Mouse (Mus musculus): ENCODE measurements around the gene Stard9. TPM values are rescaled to one million over a fixed set of nuclear protein-coding genes. Genes with fewer than 3 reads are reported as not detected.

Gene Stard9
- polyA plus RNA-seq, 1 experiment from 2014 or later, result 4.5 TPM

DNA sequence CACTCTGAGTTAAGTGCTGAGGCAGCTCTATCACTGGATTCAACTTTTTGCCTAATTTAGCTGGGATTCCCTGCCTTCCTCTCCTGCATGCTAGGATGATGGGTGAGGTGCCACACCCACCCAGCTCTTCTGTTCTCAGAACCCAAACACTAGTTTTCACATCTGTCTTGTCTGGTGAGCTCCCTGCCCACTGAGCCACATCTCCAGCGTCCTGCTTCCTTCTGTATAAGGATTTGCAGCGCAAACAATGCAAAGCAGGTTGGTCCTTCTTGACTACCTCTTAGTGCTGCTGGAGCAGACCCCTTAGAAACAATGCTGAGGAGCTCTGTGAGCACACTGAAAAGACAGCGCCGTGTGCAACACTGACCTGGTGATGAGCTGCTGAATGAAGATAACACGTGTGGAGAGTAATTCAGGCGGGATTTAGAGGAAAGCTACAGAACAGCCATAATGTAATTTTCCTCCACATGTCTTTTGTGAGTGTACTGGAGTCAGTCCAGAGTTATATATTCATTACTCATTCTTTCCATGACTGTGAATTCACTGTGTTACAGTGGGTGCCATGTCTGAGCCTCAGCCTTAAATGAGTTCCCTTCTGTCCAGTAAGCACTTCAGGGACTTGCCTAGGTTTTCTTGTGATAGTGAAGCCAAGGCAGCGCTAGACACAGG lies 23.5 kb downstream of the Stard9 start:
- H3K36me3 ChIP-seq (ENCODE audit: insufficient read depth, low read length), result no peaks in the 10 kb centered on the region
- ATAC-seq (replicated peaks; ENCODE audit: low FRiP score, low read depth) (no peak), DNase-seq (ENCODE audit: low spot score) (peak; percentile 40)
- no peaks in the 10 kb centered on the region for H3K4me1 ChIP-seq (replicated peaks; ENCODE audit: insufficient read depth, low read length)
- H3K27ac ChIP-seq, result peak overlapping the region; percentile 37; the same call in 1 of the 2 replicates
- no peak overlapping the region for H3K4me3 ChIP-seq (replicated peaks; ENCODE audit: low read depth, low read length)
- no peaks in the 10 kb centered on the region for H3K27me3 ChIP-seq (ENCODE audit: insufficient read depth, low read length)
- no peak overlapping the region for H3K9ac ChIP-seq (ENCODE audit: low read depth, low read length)
- no peak for TF ChIP-seq CTCF (IDR thresholded peaks at IDR 0.05; ENCODE audit: low read depth)
- no peak overlapping the region for H3K4me2 ChIP-seq (ENCODE audit: low read length)
- 80% methylated on average over 7 of the region's 7 CpGs for WGBS
- H3K9me3 ChIP-seq (replicated peaks; ENCODE audit: low read length), result no peaks in the 10 kb centered on the region

DNA sequence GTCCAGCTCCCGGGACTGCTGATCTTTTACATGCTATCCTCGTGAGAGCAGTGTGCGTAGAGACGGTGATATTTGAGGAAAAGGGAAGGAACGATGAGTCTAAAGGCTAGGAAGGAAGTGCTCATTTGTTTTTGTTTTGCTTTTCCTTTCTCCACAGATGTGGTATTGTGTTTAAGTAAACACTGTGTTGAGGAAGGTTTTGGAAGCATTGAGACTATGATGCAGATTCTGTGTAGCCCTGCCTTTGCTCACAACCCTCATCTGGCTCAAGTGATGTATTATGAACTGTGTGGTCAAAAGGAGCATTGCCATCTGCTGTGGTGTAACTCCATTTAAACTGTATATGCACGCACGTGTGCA lies 24.0 kb downstream of the Stard9 start:
- ATAC-seq (replicated peaks; ENCODE audit: low FRiP score, low read depth), result no peak
- Histone ChIP-seq H3K27me3 (ENCODE audit: insufficient read depth, low read length) (no peaks in the 10 kb centered on the region), H3K9me3 (replicated peaks; ENCODE audit: low read length) (no peaks in the 10 kb centered on the region), H3K9ac (ENCODE audit: low read depth, low read length) (no peak overlapping the region), H3K27ac (0 out of 2 replicates have a peak overlapping the region, but pooled peaks have one; percentile 3), H3K36me3 (ENCODE audit: insufficient read depth, low read length) (no peaks in the 10 kb centered on the region), H3K4me1 (replicated peaks; ENCODE audit: insufficient read depth, low read length) (no peaks in the 10 kb centered on the region), H3K4me2 (ENCODE audit: low read length) (no peak overlapping the region), H3K4me3 (replicated peaks; ENCODE audit: low read depth, low read length) (no peak overlapping the region)
- DNase-seq (ENCODE audit: low spot score), result peak; percentile 14
- 79% methylated on average over 7 of the region's 7 CpGs for WGBS
- TF ChIP-seq CTCF (IDR thresholded peaks at IDR 0.05; ENCODE audit: low read depth), result no peak

DNA sequence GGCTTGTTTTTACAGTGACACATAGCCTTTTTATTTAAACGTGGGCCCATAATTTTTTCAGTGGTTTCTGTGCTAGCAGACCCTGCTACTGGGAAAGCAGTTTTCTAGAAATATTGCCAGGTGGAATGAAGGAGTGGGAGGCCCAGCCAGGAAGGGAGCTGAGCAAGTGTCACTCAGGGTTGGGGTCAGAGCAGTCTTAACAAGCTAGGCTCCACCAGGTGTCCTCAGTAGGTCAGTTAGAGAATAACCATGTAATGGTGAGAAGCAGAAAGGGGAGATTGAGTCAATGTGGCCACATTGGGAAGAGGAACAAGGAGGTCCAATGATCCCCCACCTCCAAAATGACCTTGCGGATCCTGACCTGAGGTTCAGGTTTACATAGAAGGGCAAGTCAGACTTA lies 25.8 kb downstream of the Stard9 start:
- no peak overlapping the region for H3K4me3 ChIP-seq (replicated peaks; ENCODE audit: low read depth, low read length)
- ATAC-seq (replicated peaks; ENCODE audit: low FRiP score, low read depth), result no peak
- no peaks in the 10 kb centered on the region for H3K36me3 ChIP-seq (ENCODE audit: insufficient read depth, low read length)

DNA sequence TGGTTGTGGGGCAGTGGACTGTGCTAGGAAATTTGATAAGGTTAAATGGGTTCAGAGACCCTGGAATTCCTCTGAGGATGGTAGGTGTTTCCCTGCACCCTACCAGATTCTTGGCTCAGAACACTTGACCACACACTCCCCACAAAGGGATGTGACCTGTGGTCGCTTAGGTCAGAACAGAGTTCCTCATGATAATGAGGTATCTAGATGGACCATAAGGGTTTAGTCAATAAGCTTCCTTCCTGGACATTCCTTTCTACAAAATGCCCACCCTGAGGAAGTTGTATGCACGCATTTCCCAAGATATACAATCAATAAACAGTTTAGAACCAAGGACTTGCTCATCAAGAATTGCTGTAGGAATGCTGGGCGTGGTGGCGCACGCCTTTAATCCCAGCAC lies 27.0 kb downstream of the Stard9 start:
- H3K9me3 ChIP-seq (replicated peaks; ENCODE audit: low read length), result no peaks in the 10 kb centered on the region
- no peak for ATAC-seq (replicated peaks; ENCODE audit: low FRiP score, low read depth)
- H3K36me3 ChIP-seq (ENCODE audit: insufficient read depth, low read length), result no peaks in the 10 kb centered on the region
- H3K27ac ChIP-seq, result no peak overlapping the region
- H3K27me3 ChIP-seq (ENCODE audit: insufficient read depth, low read length), result no peaks in the 10 kb centered on the region
- no peaks in the 10 kb centered on the region for H3K4me1 ChIP-seq (replicated peaks; ENCODE audit: insufficient read depth, low read length)
- WGBS, result 87% methylated on average over 5 of the region's 5 CpGs
- no peak for TF ChIP-seq CTCF (IDR thresholded peaks at IDR 0.05; ENCODE audit: low read depth)
- no peak overlapping the region for H3K4me3 ChIP-seq (replicated peaks; ENCODE audit: low read depth, low read length)
- no peak overlapping the region for H3K9ac ChIP-seq (ENCODE audit: low read depth, low read length)
- H3K4me2 ChIP-seq (ENCODE audit: low read length), result no peak overlapping the region
- DNase-seq (ENCODE audit: low spot score), result no peak

More for the DNA sequence above, 25.8 kb downstream of the Stard9 start:
- Histone ChIP-seq H3K4me2 (ENCODE audit: low read length) (no peak overlapping the region), H3K4me1 (replicated peaks; ENCODE audit: insufficient read depth, low read length) (no peaks in the 10 kb centered on the region), H3K9me3 (replicated peaks; ENCODE audit: low read length) (no peaks in the 10 kb centered on the region), H3K27me3 (ENCODE audit: insufficient read depth, low read length) (no peaks in the 10 kb centered on the region), H3K27ac (no peak overlapping the region), H3K9ac (ENCODE audit: low read depth, low read length) (no peak overlapping the region)
- 69% methylated on average over 2 of the region's 2 CpGs for WGBS
- TF ChIP-seq CTCF (IDR thresholded peaks at IDR 0.05; ENCODE audit: low read depth), result no peak
- DNase-seq (ENCODE audit: low spot score), result no peak

DNA sequence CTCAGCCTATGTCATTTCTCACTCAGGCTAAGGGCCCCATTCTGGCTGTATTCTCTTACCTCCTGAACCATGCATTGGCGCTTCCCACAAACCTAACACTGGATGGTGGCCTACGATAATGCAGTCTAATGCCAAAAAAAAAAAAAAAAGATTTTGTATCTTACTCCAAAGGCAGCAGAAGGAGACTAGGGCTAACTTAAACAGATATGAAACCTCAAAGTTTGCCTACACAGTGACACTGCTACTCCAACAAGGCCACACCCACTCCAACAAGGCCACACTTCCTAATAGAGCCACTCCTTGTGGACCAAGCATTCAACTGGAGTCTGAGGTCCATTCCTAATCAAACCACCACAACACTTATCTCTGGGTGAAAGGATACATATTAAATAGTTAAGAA lies 27.8 kb downstream of the Stard9 start:
- H3K27me3 ChIP-seq (ENCODE audit: insufficient read depth, low read length), result no peaks in the 10 kb centered on the region
- H3K9ac ChIP-seq (ENCODE audit: low read depth, low read length), result no peak overlapping the region
- H3K9me3 ChIP-seq (replicated peaks; ENCODE audit: low read length), result no peaks in the 10 kb centered on the region
- no peak overlapping the region for H3K4me3 ChIP-seq (replicated peaks; ENCODE audit: low read depth, low read length)
- no peak overlapping the region for H3K27ac ChIP-seq
- H3K4me1 ChIP-seq (replicated peaks; ENCODE audit: insufficient read depth, low read length), result no peaks in the 10 kb centered on the region
- DNase-seq (ENCODE audit: low spot score), result no peak
- no peak for TF ChIP-seq CTCF (IDR thresholded peaks at IDR 0.05; ENCODE audit: low read depth)
- no peaks in the 10 kb centered on the region for H3K36me3 ChIP-seq (ENCODE audit: insufficient read depth, low read length)
- ATAC-seq (replicated peaks; ENCODE audit: low FRiP score, low read depth), result no peak
- H3K4me2 ChIP-seq (ENCODE audit: low read length), result no peak overlapping the region
- 92% methylated on average over 2 of the region's 2 CpGs for WGBS

DNA sequence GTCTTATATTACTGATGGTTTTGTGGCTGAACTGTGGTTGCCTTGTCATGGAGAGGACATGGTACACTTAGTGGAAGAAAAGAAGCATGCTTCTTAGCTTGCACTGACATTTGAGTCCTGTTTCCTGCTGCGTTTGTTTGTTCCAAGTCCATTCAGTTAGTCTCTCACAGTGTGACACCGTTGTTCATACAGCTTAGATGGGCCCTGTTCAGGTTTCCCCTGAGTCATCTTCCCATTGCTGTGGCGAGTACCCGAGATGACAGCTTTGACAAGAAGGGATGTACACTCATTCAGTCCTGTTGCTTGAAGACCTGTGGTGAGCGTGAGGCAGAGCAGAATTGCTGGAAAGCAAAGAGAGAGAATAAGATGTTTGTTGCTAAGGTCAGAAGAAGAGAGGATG lies 29.6 kb downstream of the Stard9 start:
- WGBS, result 71% methylated on average over 5 of the region's 5 CpGs
- Histone ChIP-seq H3K36me3 (ENCODE audit: insufficient read depth, low read length) (no peaks in the 10 kb centered on the region), H3K4me3 (replicated peaks; ENCODE audit: low read depth, low read length) (no peak overlapping the region), H3K27me3 (ENCODE audit: insufficient read depth, low read length) (no peaks in the 10 kb centered on the region), H3K27ac (no peak overlapping the region), H3K4me2 (ENCODE audit: low read length) (no peak overlapping the region), H3K9ac (ENCODE audit: low read depth, low read length) (no peak overlapping the region), H3K4me1 (replicated peaks; ENCODE audit: insufficient read depth, low read length) (no peaks in the 10 kb centered on the region), H3K9me3 (replicated peaks; ENCODE audit: low read length) (no peaks in the 10 kb centered on the region)
- ATAC-seq (replicated peaks; ENCODE audit: low FRiP score, low read depth), result no peak
- DNase-seq (ENCODE audit: low spot score), result no peak
- TF ChIP-seq CTCF (IDR thresholded peaks at IDR 0.05; ENCODE audit: low read depth), result no peak

DNA sequence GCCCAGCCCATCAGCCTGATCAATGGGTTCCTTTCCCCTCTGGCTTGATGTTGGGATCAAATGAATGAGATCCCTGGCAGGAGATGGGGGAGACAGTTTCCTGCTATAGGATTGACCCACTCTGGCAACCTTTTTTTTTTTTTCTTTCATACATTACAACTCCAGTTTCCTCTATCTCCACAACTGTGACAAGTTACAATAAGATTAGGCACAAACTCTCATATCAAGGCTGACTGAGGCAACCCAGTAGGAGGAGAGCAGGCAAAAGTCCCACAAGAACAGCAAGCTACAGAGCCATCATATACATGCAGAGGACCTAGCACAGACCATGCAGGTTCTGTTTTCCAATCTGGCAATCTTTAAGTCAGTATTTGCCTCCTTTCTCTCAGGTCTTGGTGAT lies 30.4 kb downstream of the Stard9 start:
- Histone ChIP-seq H3K4me2 (ENCODE audit: low read length) (no peak overlapping the region), H3K9me3 (replicated peaks; ENCODE audit: low read length) (no peaks in the 10 kb centered on the region), H3K4me1 (replicated peaks; ENCODE audit: insufficient read depth, low read length) (no peaks in the 10 kb centered on the region), H3K4me3 (replicated peaks; ENCODE audit: low read depth, low read length) (no peak overlapping the region), H3K9ac (ENCODE audit: low read depth, low read length) (no peak overlapping the region), H3K27me3 (ENCODE audit: insufficient read depth, low read length) (no peaks in the 10 kb centered on the region), H3K36me3 (ENCODE audit: insufficient read depth, low read length) (no peaks in the 10 kb centered on the region), H3K27ac (no peak overlapping the region)
- ATAC-seq (replicated peaks; ENCODE audit: low FRiP score, low read depth), result no peak
- no peak for TF ChIP-seq CTCF (IDR thresholded peaks at IDR 0.05; ENCODE audit: low read depth)
- no peak for DNase-seq (ENCODE audit: low spot score)
